Mouse (Mus musculus) liver, postnatal 0 days (tissue): ENCODE measurements around the gene Chst3. TPM values are rescaled to one million over a fixed set of nuclear protein-coding genes. Genes with fewer than 3 reads are reported as not detected.

ENCODE experiments used
- ATAC-seq: fragments of 200-750 bp; cut with Nextera tagmentation; 2 replicates; pipeline ENCODE4 v1.8.0; 2017; ENCODE audit warnings: mild to moderate bottlenecking, moderate library complexity
- DNase-seq: peaks from one replicate; pipeline ENCODE4 v3.0.0-alpha.2; 2016
- H3K27ac ChIP-seq: fragments of 300-500 bp; sonication (generic); 2 replicates; pipeline ENCODE4 v1.5.1; 2014; ENCODE audit warnings: antibody characterized with exemption, moderate library complexity, mild to moderate bottlenecking, low read depth
- H3K27me3 ChIP-seq: fragments of 300-500 bp; sonication (generic); 2 replicates; pipeline ENCODE4 v1.6.1; 2014; ENCODE audit warnings: low read length, control low read depth, mixed read lengths; ENCODE audit not compliant: insufficient read depth
- H3K36me3 ChIP-seq: fragments of 300-500 bp; sonication (generic); replicated peaks from 2 replicates; pipeline ENCODE4 v1.6.1; 2014; ENCODE audit warnings: mild to moderate bottlenecking, control low read depth, low read length, moderate library complexity, mixed read lengths; ENCODE audit not compliant: insufficient read depth
- H3K4me1 ChIP-seq: fragments of 300-500 bp; sonication (generic); 2 replicates; pipeline ENCODE4 v1.6.1; 2014; ENCODE audit warnings: antibody characterized with exemption, mild to moderate bottlenecking, control low read depth; ENCODE audit not compliant: insufficient read depth
- H3K4me2 ChIP-seq: fragments of 300-500 bp; sonication (generic); 2 replicates; pipeline ENCODE4 v1.6.1; 2014; ENCODE audit warnings: low read depth, mild to moderate bottlenecking, low read length, moderate library complexity, mixed read lengths
- H3K4me3 ChIP-seq: fragments of 300-500 bp; sonication (generic); 2 replicates; pipeline ENCODE4 v1.5.1; 2014; ENCODE audit warnings: low read depth, low read length
- H3K9ac ChIP-seq: fragments of 300-500 bp; sonication (generic); replicated peaks from 2 replicates; pipeline ENCODE4 v1.6.1; 2014; ENCODE audit warnings: mild to moderate bottlenecking, moderate library complexity
- H3K9me3 ChIP-seq: fragments of 300-500 bp; sonication (generic); 2 replicates; pipeline ENCODE4 v1.6.1; 2016; ENCODE audit warnings: mild to moderate bottlenecking, control low read depth, low read length, mixed read lengths
- CTCF ChIP-seq: sonication (generic); IDR thresholded peaks from 2 replicates; pipeline ENCODE4 v1.5.1; 2016; ENCODE audit warnings: antibody characterized with exemption, low read depth
- EP300 ChIP-seq: IDR thresholded peaks from 2 replicates; pipeline ENCODE4 v1.6.1; 2016; ENCODE audit warnings: antibody characterized with exemption, low read depth, mild to moderate bottlenecking
- WGBS: fragments of 180-500 bp; shearing (Covaris S2); extraction: QIAGEN DNeasy Blood & Tissue Kit; methylation state at CpG from one replicate; pipeline ENCODE4 v1.1.7; 2014; ENCODE audit not compliant: insufficient replicate concordance; 5-methylcytosine and 5-hydroxymethylcytosine counted together
- polyA plus RNA-seq: library from polyadenylated mRNA; unstranded; fragments of >200 nt; fragmentation: Nextera tagmentation; extraction: Ambion mirVana; gene quantifications from 2 replicates; pipeline ENCODE4 v1.2.1, GENCODE M21; 2015

The Chst3 gene
- 0.73 TPM in 2 replicates for polyA plus RNA-seq

GRCm38 (mm10) chr10:60218591-60219499, at the start of gene Chst3:
TSS of gene Chst3 (minus strand) at chr10:60219260.
- no peak for DNase-seq
- no peaks in the 10 kb centered on the region for H3K4me1 ChIP-seq
- no peaks in the 10 kb centered on the region for H3K9me3 ChIP-seq
- peaks cover 33% of the 10 kb centered on the region for H3K27me3 ChIP-seq
- peak within 1 kb of the TSS; percentile 71 for H3K27ac ChIP-seq
- peak within 1 kb of the TSS; percentile 51 for H3K4me2 ChIP-seq
- peak within 1 kb of the TSS; percentile 44 for H3K4me3 ChIP-seq
- no peaks in the 10 kb centered on the region for H3K36me3 ChIP-seq
- no peak for ATAC-seq
- H3K9ac ChIP-seq = peak within 1 kb of the TSS; percentile 28
- TF ChIP-seq CTCF = no peak
- TF ChIP-seq EP300 = no peak
- under 1% methylated on average over 82 of the region's 83 CpGs for WGBS

- H3K4me2 ChIP-seq = no peak overlapping the region
- H3K36me3 ChIP-seq = no peaks in the 10 kb centered on the region
- H3K9me3 ChIP-seq = no peaks in the 10 kb centered on the region
- H3K9ac ChIP-seq = no peak overlapping the region
- H3K27me3 ChIP-seq = no peaks in the 10 kb centered on the region
- H3K4me3 ChIP-seq = no peak overlapping the region
- DNase-seq (no peak), ATAC-seq (0 out of 2 replicates have a peak, but pooled peaks have one; percentile 16)
- WGBS = 71% methylated on average over 10 of the region's 11 CpGs
- no peak for TF ChIP-seq CTCF
- no peak for TF ChIP-seq EP300
- no peak overlapping the region for H3K27ac ChIP-seq
- H3K4me1 ChIP-seq = peaks cover 10% of the 10 kb centered on the region
Observed at GRCm38 (mm10) chr10:60268738-60269137, 49.7 kb upstream of the Chst3 start.

- Histone ChIP-seq H3K9ac (no peak overlapping the region), H3K9me3 (no peaks in the 10 kb centered on the region), H3K27ac (no peak overlapping the region), H3K4me1 (peaks cover 13% of the 10 kb centered on the region), H3K27me3 (no peaks in the 10 kb centered on the region), H3K4me3 (no peak overlapping the region), H3K4me2 (no peak overlapping the region), H3K36me3 (no peaks in the 10 kb centered on the region)
- WGBS = 77% methylated on average over 8 of the region's 8 CpGs
- no peak for DNase-seq
- TF ChIP-seq CTCF (no peak), EP300 (no peak)
- ATAC-seq = no peak
Observed at GRCm38 (mm10) chr10:60266842-60267401, 47.9 kb upstream of the Chst3 start.

GRCm38 (mm10) chr10:60265252-60265651, 46.2 kb upstream of the Chst3 start:
- ATAC-seq = no peak
- no peak for TF ChIP-seq CTCF
- TF ChIP-seq EP300 = no peak
- no peak overlapping the region for H3K9ac ChIP-seq

GRCm38 (mm10) chr10:60263351-60263750, 44.3 kb upstream of the Chst3 start:
- ATAC-seq (no peak), DNase-seq (no peak)
- TF ChIP-seq EP300 (no peak), CTCF (no peak)
- H3K36me3 ChIP-seq = no peaks in the 10 kb centered on the region
- no peak overlapping the region for H3K4me3 ChIP-seq
- H3K9me3 ChIP-seq = no peaks in the 10 kb centered on the region
- WGBS = 62% methylated on average over 7 of the region's 7 CpGs
- peaks cover 21% of the 10 kb centered on the region for H3K4me1 ChIP-seq
- H3K9ac ChIP-seq = no peak overlapping the region
- no peaks in the 10 kb centered on the region for H3K27me3 ChIP-seq
- no peak overlapping the region for H3K4me2 ChIP-seq
- no peak overlapping the region for H3K27ac ChIP-seq

More at GRCm38 (mm10) chr10:60265252-60265651, 46.2 kb upstream of the Chst3 start:
- whole genome bisulfite sequencing = 70% methylated on average over 10 of the region's 10 CpGs
- Histone ChIP-seq H3K36me3 (no peaks in the 10 kb centered on the region), H3K9me3 (no peaks in the 10 kb centered on the region), H3K27me3 (no peaks in the 10 kb centered on the region), H3K4me1 (peaks cover 17% of the 10 kb centered on the region), H3K4me2 (no peak overlapping the region), H3K27ac (no peak overlapping the region), H3K4me3 (no peak overlapping the region)
- DNase-seq = no peak

GRCm38 (mm10) chr10:60262386-60262785, 43.3 kb upstream of the Chst3 start:
- Histone ChIP-seq H3K27me3 (no peaks in the 10 kb centered on the region), H3K9ac (no peak overlapping the region), H3K27ac (peak overlapping the region; percentile 62; the same call in 1 of the 2 replicates), H3K9me3 (no peaks in the 10 kb centered on the region), H3K4me3 (no peak overlapping the region), H3K36me3 (no peaks in the 10 kb centered on the region), H3K4me2 (no peak overlapping the region), H3K4me1 (peaks cover 21% of the 10 kb centered on the region)
- peak; percentile 75 for ATAC-seq
- DNase-seq = peak; percentile 87
- WGBS = 6% methylated on average over 3 of the region's 3 CpGs
- TF ChIP-seq EP300 (peak; percentile 64), CTCF (no peak)
